Mouse (Mus musculus) ZHBTc4 (cell line): ENCODE data around the gene Stt3a.
A peak's percentile ranks its signal among the peaks of the same experiment; 100 is the strongest.

ENCODE experiments used
- DNase-seq: peaks from one replicate; pipeline ENCODE4 v3.0.0-alpha.2; 2011; ENCODE audit warnings: low read depth, low spot score

Gene Stt3a

GRCm38 (mm10) chr9:36726131-36727033, 41.1 kb downstream of the Stt3a start:
- peak; percentile 97 for DNase-seq

- peak; percentile 16 for DNase-seq
These were observed 50.9 kb downstream of the Stt3a start for GRCm38 (mm10) chr9:36716624-36717023.

- DNase-seq: no peak
These were observed 60.2 kb downstream of the Stt3a start for GRCm38 (mm10) chr9:36707304-36707703.

GRCm38 (mm10) chr9:36705923-36706322, 61.6 kb downstream of the Stt3a start:
- no peak for DNase-seq

- no peak for DNase-seq
These were observed 73.2 kb downstream of the Stt3a start for GRCm38 (mm10) chr9:36694276-36694675.

GRCm38 (mm10) chr9:36692920-36693319, 74.6 kb downstream of the Stt3a start, which contains the start of gene Acrv1:
TSS of gene Acrv1 (plus strand) at chr9:36693220.
- no peak for DNase-seq

GRCm38 (mm10) chr9:36687329-36687728, 80.2 kb downstream of the Stt3a start:
- peak; percentile 37 for DNase-seq

GRCm38 (mm10) chr9:36681424-36681823, 86.1 kb downstream of the Stt3a start:
- DNase-seq: no peak
